Mouse (Mus musculus): ENCODE data around the gene Cic. TPM values are rescaled to one million over a fixed set of nuclear protein-coding genes. Genes with fewer than 3 reads are reported as not detected.

Gene Cic
- polyA plus RNA-seq, 1 experiment from 2014 or later = 34.2 TPM

GRCm38 (mm10) chr7:25248018-25248647 is 19.4 kb upstream of the Cic start:
- Histone ChIP-seq H3K36me3 (ENCODE audit: control insufficient read depth, insufficient read depth, low read length) (peaks cover 11% of the 10 kb centered on the region), H3K27me3 (ENCODE audit: control insufficient read depth, insufficient read depth, low read length) (no peaks in the 10 kb centered on the region), H3K9me3 (ENCODE audit: control insufficient read depth, low read length) (no peaks in the 10 kb centered on the region), H3K4me2 (ENCODE audit: low read depth, severe bottlenecking) (peak overlapping the region; percentile 83), H3K27ac (replicated peaks; ENCODE audit: low read depth, low read length) (peak overlapping the region; percentile 99), H3K4me1 (ENCODE audit: control insufficient read depth, insufficient read depth, low read length) (peaks cover 33% of the 10 kb centered on the region), H3K4me3 (ENCODE audit: low read depth, low read length) (peak overlapping the region; percentile 99), H3K9ac (ENCODE audit: low read length) (peak overlapping the region; percentile 88)
- ATAC-seq (ENCODE audit: insufficient number of reproducible peaks, low FRiP score, low TSS enrichment, low read depth) (peak; percentile 20), DNase-seq (ENCODE audit: low spot score) (peak; percentile 69)
- 1% methylated on average over 18 of the region's 18 CpGs for WGBS

- Histone ChIP-seq H3K9ac (ENCODE audit: low read length) (peak overlapping the region; percentile 88), H3K36me3 (ENCODE audit: control insufficient read depth, insufficient read depth, low read length) (peaks cover 8% of the 10 kb centered on the region), H3K9me3 (ENCODE audit: control insufficient read depth, low read length) (no peaks in the 10 kb centered on the region), H3K4me2 (ENCODE audit: low read depth, severe bottlenecking) (peak overlapping the region; percentile 83), H3K27ac (replicated peaks; ENCODE audit: low read depth, low read length) (peak overlapping the region; percentile 99), H3K4me3 (ENCODE audit: low read depth, low read length) (peak overlapping the region; percentile 99), H3K4me1 (ENCODE audit: control insufficient read depth, insufficient read depth, low read length) (peaks cover 33% of the 10 kb centered on the region), H3K27me3 (ENCODE audit: control insufficient read depth, insufficient read depth, low read length) (no peaks in the 10 kb centered on the region)
- no peak for ATAC-seq (ENCODE audit: insufficient number of reproducible peaks, low FRiP score, low TSS enrichment, low read depth)
- peak; percentile 71 for DNase-seq (ENCODE audit: low spot score)
- WGBS = 0% methylated on average over 24 of the region's 25 CpGs
These were observed 18.6 kb upstream of the Cic start for GRCm38 (mm10) chr7:25248846-25249313.

- peak; percentile 65 for ATAC-seq (ENCODE audit: insufficient number of reproducible peaks, low FRiP score, low TSS enrichment, low read depth)
- Histone ChIP-seq H3K9me3 (ENCODE audit: control insufficient read depth, low read length) (no peaks in the 10 kb centered on the region), H3K9ac (ENCODE audit: low read length) (peak overlapping the region; percentile 88), H3K4me2 (ENCODE audit: low read depth, severe bottlenecking) (peak overlapping the region; percentile 83), H3K36me3 (ENCODE audit: control insufficient read depth, insufficient read depth, low read length) (peaks cover 8% of the 10 kb centered on the region), H3K4me3 (ENCODE audit: low read depth, low read length) (peak overlapping the region; percentile 99), H3K27me3 (ENCODE audit: control insufficient read depth, insufficient read depth, low read length) (no peaks in the 10 kb centered on the region), H3K27ac (replicated peaks; ENCODE audit: low read depth, low read length) (peak overlapping the region; percentile 99), H3K4me1 (ENCODE audit: control insufficient read depth, insufficient read depth, low read length) (peaks cover 33% of the 10 kb centered on the region)
- DNase-seq (ENCODE audit: low spot score) = peak; percentile 90
- 0% methylated on average over 46 of the region's 73 CpGs for WGBS
These were observed 18.0 kb upstream of the Cic start for GRCm38 (mm10) chr7:25249314-25250140.

GRCm38 (mm10) chr7:25250141-25250972 is 17.1 kb upstream of the Cic start, which contains the start of gene Erf:
Erf (minus strand) TSS chr7:25250761.
- peak within 1 kb of the TSS; percentile 99 for H3K27ac ChIP-seq (replicated peaks; ENCODE audit: low read depth, low read length)
- H3K9me3 ChIP-seq (ENCODE audit: control insufficient read depth, low read length) = no peaks in the 10 kb centered on the region
- WGBS = under 1% methylated on average over 73 of the region's 81 CpGs
- peak within 1 kb of the TSS; percentile 83 for H3K4me2 ChIP-seq (ENCODE audit: low read depth, severe bottlenecking)
- H3K4me3 ChIP-seq (ENCODE audit: low read depth, low read length) = peak within 1 kb of the TSS; percentile 99
- peak; percentile 98 for DNase-seq (ENCODE audit: low spot score)
- H3K4me1 ChIP-seq (ENCODE audit: control insufficient read depth, insufficient read depth, low read length) = peaks cover 33% of the 10 kb centered on the region
- H3K27me3 ChIP-seq (ENCODE audit: control insufficient read depth, insufficient read depth, low read length) = no peaks in the 10 kb centered on the region
- peak; percentile 74 for ATAC-seq (ENCODE audit: insufficient number of reproducible peaks, low FRiP score, low TSS enrichment, low read depth)
- peak within 1 kb of the TSS; percentile 88 for H3K9ac ChIP-seq (ENCODE audit: low read length)
- peaks cover 3% of the 10 kb centered on the region; the same call in 1 of the 2 replicates for H3K36me3 ChIP-seq (ENCODE audit: control insufficient read depth, insufficient read depth, low read length)

- Histone ChIP-seq H3K36me3 (ENCODE audit: control insufficient read depth, insufficient read depth, low read length) (0 out of 2 replicates have a peak, but pooled peaks cover 3% of the 10 kb centered on the region), H3K27ac (replicated peaks; ENCODE audit: low read depth, low read length) (peak overlapping the region; percentile 66), H3K9ac (ENCODE audit: low read length) (peak overlapping the region; percentile 42; the same call in 1 of the 2 replicates), H3K4me3 (ENCODE audit: low read depth, low read length) (peak overlapping the region; percentile 99), H3K4me1 (ENCODE audit: control insufficient read depth, insufficient read depth, low read length) (peaks cover 33% of the 10 kb centered on the region), H3K9me3 (ENCODE audit: control insufficient read depth, low read length) (no peaks in the 10 kb centered on the region), H3K27me3 (ENCODE audit: control insufficient read depth, insufficient read depth, low read length) (no peaks in the 10 kb centered on the region), H3K4me2 (ENCODE audit: low read depth, severe bottlenecking) (peak overlapping the region; percentile 83)
- ATAC-seq (ENCODE audit: insufficient number of reproducible peaks, low FRiP score, low TSS enrichment, low read depth) (no peak), DNase-seq (ENCODE audit: low spot score) (peak; percentile 74)
- 3% methylated on average over 22 of the region's 22 CpGs for WGBS
These were observed 16.3 kb upstream of the Cic start for GRCm38 (mm10) chr7:25251071-25251791.

GRCm38 (mm10) chr7:25251822-25252221 is 15.7 kb upstream of the Cic start:
- no peaks in the 10 kb centered on the region for H3K9me3 ChIP-seq (ENCODE audit: control insufficient read depth, low read length)
- peak overlapping the region; percentile 99; the same call in 1 of the 2 replicates for H3K4me3 ChIP-seq (ENCODE audit: low read depth, low read length)
- no peaks in the 10 kb centered on the region for H3K27me3 ChIP-seq (ENCODE audit: control insufficient read depth, insufficient read depth, low read length)
- no peak overlapping the region for H3K27ac ChIP-seq (replicated peaks; ENCODE audit: low read depth, low read length)
- H3K9ac ChIP-seq (ENCODE audit: low read length) = peak overlapping the region; percentile 3; the same call in 1 of the 2 replicates
- 14% methylated on average over 8 of the region's 8 CpGs for WGBS
- no peak for DNase-seq (ENCODE audit: low spot score)
- ATAC-seq (ENCODE audit: insufficient number of reproducible peaks, low FRiP score, low TSS enrichment, low read depth) = no peak
- H3K4me1 ChIP-seq (ENCODE audit: control insufficient read depth, insufficient read depth, low read length) = peaks cover 27% of the 10 kb centered on the region
- peak overlapping the region; percentile 83; the same call in 1 of the 2 replicates for H3K4me2 ChIP-seq (ENCODE audit: low read depth, severe bottlenecking)
- H3K36me3 ChIP-seq (ENCODE audit: control insufficient read depth, insufficient read depth, low read length) = no peaks in the 10 kb centered on the region

GRCm38 (mm10) chr7:25261896-25262295 is 5.6 kb upstream of the Cic start:
- WGBS = 91% methylated on average over 1 of the region's 1 CpGs
- DNase-seq (ENCODE audit: low spot score) (no peak), ATAC-seq (ENCODE audit: insufficient number of reproducible peaks, low FRiP score, low TSS enrichment, low read depth) (no peak)
- no peak overlapping the region for H3K4me3 ChIP-seq (ENCODE audit: low read depth, low read length)
- H3K27me3 ChIP-seq (ENCODE audit: control insufficient read depth, insufficient read depth, low read length) = no peaks in the 10 kb centered on the region
- no peak overlapping the region for H3K4me2 ChIP-seq (ENCODE audit: low read depth, severe bottlenecking)
- no peaks in the 10 kb centered on the region for H3K36me3 ChIP-seq (ENCODE audit: control insufficient read depth, insufficient read depth, low read length)
- no peaks in the 10 kb centered on the region for H3K9me3 ChIP-seq (ENCODE audit: control insufficient read depth, low read length)
- H3K27ac ChIP-seq (replicated peaks; ENCODE audit: low read depth, low read length) = no peak overlapping the region
- H3K4me1 ChIP-seq (ENCODE audit: control insufficient read depth, insufficient read depth, low read length) = peaks cover 4% of the 10 kb centered on the region
- no peak overlapping the region for H3K9ac ChIP-seq (ENCODE audit: low read length)

Data from limb, embryonic 11.5 days (tissue).